In genomic region chr9:45983676-45984408, GRCm38 (mm10) we compare ENCODE assay signal across 8 mouse cellular contexts. TPM values are rescaled to one million over a fixed set of nuclear protein-coding genes. Genes with fewer than 3 reads are reported as not detected.
DNase-seq lines count a peak whose midpoint lies in the region; ATAC-seq and TF ChIP-seq lines count a peak whose summit lies in the region.

No protein-coding gene starts in this region.

- intact Hi-C loops in left cerebral cortex, postnatal 4 days (cut with DNase I): loop anchor here (2.0 kb wide), 1 partner anchor 29 kb away; the partner anchor contains the start of genes Pafah1b2 and Sik3

- WGBS in embryonic facial prominence, embryonic 11.5 days: 2% methylated on average over 23 of the region's 23 CpGs
- WGBS in heart, postnatal 0 days: under 1% methylated on average over 23 of the region's 23 CpGs

- TF ChIP-seq EP300 in heart, postnatal 0 days (IDR thresholded peaks at IDR 0.05; ENCODE audit: low read depth): no peak

- no peaks in the 10 kb centered on the region for H3K9me3 ChIP-seq in embryonic facial prominence, embryonic 11.5 days (replicated peaks; ENCODE audit: control insufficient read depth, low read length)
- no peaks in the 10 kb centered on the region for H3K9me3 ChIP-seq in heart, postnatal 0 days (replicated peaks; ENCODE audit: control insufficient read depth, low read length)

- no peak for ATAC-seq in embryonic facial prominence, embryonic 11.5 days (replicated peaks; ENCODE audit: insufficient number of reproducible peaks, low FRiP score, low TSS enrichment, low read depth)
- ATAC-seq in heart, postnatal 0 days (ENCODE audit: insufficient read depth, low read depth): no peak
- peak; percentile 55 for ATAC-seq in megakaryocyte progenitor cell, adult 5-6 weeks (replicated peaks; ENCODE audit: poor library complexity)

- no peaks in the 10 kb centered on the region for H3K36me3 ChIP-seq in embryonic facial prominence, embryonic 11.5 days (replicated peaks; ENCODE audit: control insufficient read depth, insufficient read depth, low read depth, low read length)
- peaks cover under 1% of the 10 kb centered on the region; the same call in 1 of the 2 replicates for H3K36me3 ChIP-seq in heart, postnatal 0 days (replicated peaks; ENCODE audit: control insufficient read depth, insufficient read depth, low read length)
- H3K36me3 ChIP-seq in splenic B cell, adult 2 months (ENCODE audit: control insufficient read depth, insufficient read depth, low read length, poor library complexity, severe bottlenecking): no peaks in the 10 kb centered on the region

- H3K27ac ChIP-seq in embryonic facial prominence, embryonic 11.5 days (replicated peaks; ENCODE audit: low read depth, low read length): peak overlapping the region; percentile 90
- peak overlapping the region; percentile 92 for H3K27ac ChIP-seq in heart, postnatal 0 days (ENCODE audit: low read depth)

- peak; percentile 23 for TF ChIP-seq CTCF in heart, postnatal 0 days (IDR thresholded peaks at IDR 0.05; ENCODE audit: low read depth)

- peak overlapping the region; percentile 100 for H3K9ac ChIP-seq in embryonic facial prominence, embryonic 11.5 days (replicated peaks; ENCODE audit: low read length)
- H3K9ac ChIP-seq in heart, postnatal 0 days (replicated peaks; ENCODE audit: low read depth, low read length): peak overlapping the region; percentile 95

- H3K4me3 ChIP-seq in embryonic facial prominence, embryonic 11.5 days (ENCODE audit: low read depth, low read length): peak overlapping the region; percentile 99
- peak overlapping the region; percentile 91 for H3K4me3 ChIP-seq in heart, postnatal 0 days (ENCODE audit: low read depth, low read length)

- no peaks in the 10 kb centered on the region; the same call in 1 of the 2 replicates for H3K4me1 ChIP-seq in embryonic facial prominence, embryonic 11.5 days (ENCODE audit: control insufficient read depth, insufficient read depth, low read length)
- H3K4me1 ChIP-seq in heart, postnatal 0 days (ENCODE audit: control insufficient read depth, insufficient read depth): peaks cover 15% of the 10 kb centered on the region

- no peaks in the 10 kb centered on the region for H3K27me3 ChIP-seq in embryonic facial prominence, embryonic 11.5 days (ENCODE audit: control insufficient read depth, insufficient read depth, low read length)
- H3K27me3 ChIP-seq in heart, postnatal 0 days (ENCODE audit: control insufficient read depth, insufficient read depth, low read length): no peaks in the 10 kb centered on the region
- H3K27me3 ChIP-seq in splenic B cell, adult 2 months (ENCODE audit: control insufficient read depth, insufficient read depth, low read length, poor library complexity, severe bottlenecking): no peaks in the 10 kb centered on the region

- peak overlapping the region; percentile 88 for H3K4me2 ChIP-seq in embryonic facial prominence, embryonic 11.5 days (ENCODE audit: low read depth, low read length)
- H3K4me2 ChIP-seq in heart, postnatal 0 days (ENCODE audit: low read depth, low read length): peak overlapping the region; percentile 89

- DNase-seq in kidney, adult 18-20 months: peak; percentile 45
- DNase-seq in kidney, adult 11 months: no peak
- DNase-seq in adrenal gland, postnatal 10 days: peak; percentile 46
- DNase-seq in embryonic facial prominence, embryonic 11.5 days (ENCODE audit: low spot score): peak; percentile 29
- DNase-seq in heart, postnatal 0 days (ENCODE audit: low spot score): peak; percentile 25
- peak; percentile 32 for DNase-seq in left cerebral cortex, postnatal 4 days
- peak; percentile 24 for DNase-seq in splenic B cell, adult 2 months (ENCODE audit: low read depth, low spot score)

RNA-seq across cellular contexts. Expression of gene Pafah1b2, which starts 28.6 kb away (rescaled TPM):
- 100 to 1,000 TPM; 118 to 119 TPM for total RNA-seq in adrenal gland, postnatal 10 days (2021)
- 227 and 229 TPM in 2 replicates for polyA plus RNA-seq in embryonic facial prominence, embryonic 11.5 days (2014; fragmentation: Nextera tagmentation; extraction: Ambion mirVana)
- 41.0 and 50.3 TPM in 2 replicates for total RNA-seq in heart, postnatal 0 days (2014; rRNA removed; ENCODE audit: low replicate concordance)
- 83.6 and 92.8 TPM in 2 replicates for polyA plus RNA-seq in heart, postnatal 0 days (2015; fragmentation: Nextera tagmentation; extraction: Ambion mirVana)
- total RNA-seq in left cerebral cortex, postnatal 4 days (2021): 100 to 1,000 TPM; 262 to 267 TPM
- 50.8 and 60.9 TPM in 2 replicates for total RNA-seq in megakaryocyte progenitor cell, adult 5-6 weeks (2015)
- total RNA-seq in megakaryocyte progenitor cell, adult 5-6 weeks (2017): 111 and 112 TPM in 2 replicates

RNA-seq across cellular contexts. Expression of gene Sik3, which starts 28.8 kb away (rescaled TPM):
- total RNA-seq in adrenal gland, postnatal 10 days (2021): 10 to 100 TPM; 50.2 to 55.1 TPM
- 6.9 and 8.2 TPM in 2 replicates for polyA plus RNA-seq in embryonic facial prominence, embryonic 11.5 days (2014; fragmentation: Nextera tagmentation; extraction: Ambion mirVana)
- 35.3 and 49.3 TPM in 2 replicates for total RNA-seq in heart, postnatal 0 days (2014; rRNA removed; ENCODE audit: low replicate concordance)
- 12.2 and 13.1 TPM in 2 replicates for polyA plus RNA-seq in heart, postnatal 0 days (2015; fragmentation: Nextera tagmentation; extraction: Ambion mirVana)
- 10 to 100 TPM; 54.6 to 56.9 TPM for total RNA-seq in left cerebral cortex, postnatal 4 days (2021)
- 24.3 and 26.8 TPM in 2 replicates for total RNA-seq in megakaryocyte progenitor cell, adult 5-6 weeks (2015)
- 13.3 and 15.2 TPM in 2 replicates for total RNA-seq in megakaryocyte progenitor cell, adult 5-6 weeks (2017)

RNA-seq across cellular contexts. Expression of gene Sidt2, which starts 28.8 kb away (rescaled TPM):
- 100 to 1,000 TPM; 160 to 179 TPM for total RNA-seq in adrenal gland, postnatal 10 days (2021)
- polyA plus RNA-seq in embryonic facial prominence, embryonic 11.5 days (2014; fragmentation: Nextera tagmentation; extraction: Ambion mirVana): 23.6 and 23.8 TPM in 2 replicates
- 78.4 and 80.3 TPM in 2 replicates for total RNA-seq in heart, postnatal 0 days (2014; rRNA removed; ENCODE audit: low replicate concordance)
- polyA plus RNA-seq in heart, postnatal 0 days (2015; fragmentation: Nextera tagmentation; extraction: Ambion mirVana): 29.9 and 31.4 TPM in 2 replicates
- total RNA-seq in left cerebral cortex, postnatal 4 days (2021): 10 to 100 TPM; 80.0 to 97.1 TPM
- total RNA-seq in megakaryocyte progenitor cell, adult 5-6 weeks (2015): 29.4 and 32.7 TPM in 2 replicates
- 15.3 and 21.9 TPM in 2 replicates for total RNA-seq in megakaryocyte progenitor cell, adult 5-6 weeks (2017)

RNA-seq across cellular contexts. Expression of gene Tagln, which starts 48.0 kb away (rescaled TPM):
- total RNA-seq in adrenal gland, postnatal 10 days (2021): 10 to 100 TPM; 53.1 to 84.6 TPM
- 14.1 and 16.3 TPM in 2 replicates for polyA plus RNA-seq in embryonic facial prominence, embryonic 11.5 days (2014; fragmentation: Nextera tagmentation; extraction: Ambion mirVana)
- total RNA-seq in heart, postnatal 0 days (2014; rRNA removed; ENCODE audit: low replicate concordance): 65.0 and 610 TPM in 2 replicates
- 54.5 and 65.2 TPM in 2 replicates for polyA plus RNA-seq in heart, postnatal 0 days (2015; fragmentation: Nextera tagmentation; extraction: Ambion mirVana)
- total RNA-seq in left cerebral cortex, postnatal 4 days (2021): 1 to 10 TPM; 5.7 to 6.9 TPM
- total RNA-seq in megakaryocyte progenitor cell, adult 5-6 weeks (2015): 0.10 TPM in 2 replicates
- total RNA-seq in megakaryocyte progenitor cell, adult 5-6 weeks (2017): not detected in 2 replicates
